Mouse (Mus musculus) hindbrain, embryonic 10.5 days (tissue): ENCODE measurements around the gene A530084C06Rik. TPM values are rescaled to one million over a fixed set of nuclear protein-coding genes. Genes with fewer than 3 reads are reported as not detected.

Experiments used
- DNase-seq: peaks from one replicate; pipeline ENCODE4 v3.0.0-alpha.2; 2017; ENCODE audit warnings: low spot score
- H3K27ac ChIP-seq: fragments of 300-500 bp; sonication (generic); 2 replicates; pipeline ENCODE4 v1.5.1; 2016; ENCODE audit warnings: mild to moderate bottlenecking, moderate library complexity
- H3K27me3 ChIP-seq: fragments of 300-500 bp; sonication (generic); 2 replicates; pipeline ENCODE4 v1.6.1; 2016; ENCODE audit warnings: mild to moderate bottlenecking; ENCODE audit not compliant: poor library complexity, insufficient read depth, severe bottlenecking
- H3K36me3 ChIP-seq: fragments of 300-500 bp; sonication (generic); 2 replicates; pipeline ENCODE4 v1.6.1; 2016; ENCODE audit warnings: mild to moderate bottlenecking, moderate library complexity
- H3K4me1 ChIP-seq: fragments of 300-500 bp; sonication (generic); replicated peaks from 2 replicates; pipeline ENCODE4 v1.6.1; 2016; ENCODE audit warnings: mild to moderate bottlenecking
- H3K4me3 ChIP-seq: fragments of 300-500 bp; sonication (generic); 2 replicates; pipeline ENCODE4 v1.5.1; 2016; ENCODE audit warnings: mild to moderate bottlenecking, moderate library complexity
- H3K9me3 ChIP-seq: fragments of 300-500 bp; sonication (generic); 2 replicates; pipeline ENCODE4 v1.6.1; 2016; ENCODE audit warnings: mild to moderate bottlenecking, moderate library complexity
- WGBS: fragments of 180-500 bp; shearing (Covaris S2); methylation state at CpG from one replicate; pipeline ENCODE4 v1.1.7; 2016; 5-methylcytosine and 5-hydroxymethylcytosine counted together
- polyA plus RNA-seq: library from polyadenylated mRNA; unstranded; fragments of >200 nt; fragmentation: Nextera tagmentation; extraction: Ambion mirVana; gene quantifications from 2 replicates; pipeline ENCODE4 v1.2.1, GENCODE M21; 2016

The A530084C06Rik gene
- not detected in 2 replicates for polyA plus RNA-seq

DNA sequence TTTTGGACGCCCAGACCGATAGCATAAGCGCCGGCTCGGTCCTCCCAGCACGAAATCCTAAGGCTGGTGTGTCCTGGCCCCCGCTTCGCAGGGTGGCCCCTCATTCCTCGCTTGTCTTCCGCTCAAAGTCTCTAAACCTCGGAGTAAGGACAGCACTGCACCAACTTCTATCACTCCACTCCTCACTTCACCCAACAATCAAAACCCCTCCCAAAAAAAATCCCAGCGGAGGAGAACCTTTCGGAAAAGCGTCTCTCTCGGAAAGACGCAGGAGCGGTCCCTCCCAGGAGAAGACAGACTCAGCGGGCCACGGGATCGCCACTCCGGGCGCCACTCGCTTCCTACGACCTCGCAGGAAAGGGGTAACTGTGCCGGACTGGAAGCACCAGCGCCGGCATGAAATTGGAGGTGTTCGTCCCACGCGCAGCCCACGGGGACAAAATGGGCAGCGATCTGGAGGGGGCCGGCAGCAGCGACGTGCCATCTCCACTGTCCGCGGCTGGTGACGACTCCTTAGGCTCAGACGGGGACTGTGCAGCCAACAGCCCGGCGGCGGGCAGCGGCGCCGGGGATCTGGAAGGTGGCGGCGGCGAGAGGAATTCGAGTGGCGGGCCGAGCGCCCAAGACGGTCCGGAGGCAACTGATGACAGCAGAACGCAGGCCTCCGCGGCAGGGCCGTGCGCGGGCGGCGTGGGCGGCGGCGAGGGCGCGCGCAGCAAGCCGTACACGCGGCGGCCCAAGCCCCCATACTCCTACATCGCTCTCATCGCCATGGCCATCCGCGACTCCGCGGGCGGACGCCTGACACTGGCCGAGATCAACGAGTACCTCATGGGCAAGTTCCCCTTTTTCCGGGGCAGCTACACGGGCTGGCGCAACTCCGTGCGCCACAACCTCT is at the start of gene A530084C06Rik:
Gene A530084C06Rik (minus strand): TSS at position 813 of the 898 bp plus-strand sequence.
- H3K9me3 ChIP-seq = no peaks in the 10 kb centered on the region
- peaks cover 100% of the 10 kb centered on the region for H3K27me3 ChIP-seq
- peak; percentile 67 for DNase-seq
- H3K36me3 ChIP-seq = no peaks in the 10 kb centered on the region
- peak within 1 kb of the TSS; percentile 64 for H3K4me3 ChIP-seq
- peaks cover 30% of the 10 kb centered on the region for H3K4me1 ChIP-seq
- WGBS = under 1% methylated on average over 88 of the region's 88 CpGs
- peak within 1 kb of the TSS; percentile 64 for H3K27ac ChIP-seq

DNA sequence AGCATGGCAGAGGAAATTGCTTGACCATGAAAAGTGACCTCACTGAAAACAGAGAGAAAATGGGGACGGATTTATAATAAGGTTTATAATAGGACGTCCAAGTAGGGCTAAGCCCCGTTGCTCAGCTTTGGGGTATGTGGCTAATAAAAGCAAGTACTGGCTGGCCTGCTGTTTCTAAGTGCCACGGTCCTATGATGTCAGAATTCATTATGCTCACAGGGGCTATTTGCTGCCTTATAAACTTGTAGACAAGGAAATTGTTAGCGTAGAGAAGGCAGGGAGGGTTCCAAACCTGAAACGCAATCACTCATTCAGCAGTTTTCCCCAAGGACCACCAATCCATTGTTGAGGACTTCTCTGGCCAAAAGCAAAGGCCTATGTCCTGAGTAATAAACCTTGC is 44.8 kb upstream of the A530084C06Rik start:
- no peak for DNase-seq
- H3K36me3 ChIP-seq = no peaks in the 10 kb centered on the region
- no peak overlapping the region for H3K27ac ChIP-seq
- H3K27me3 ChIP-seq = no peaks in the 10 kb centered on the region
- H3K9me3 ChIP-seq = no peaks in the 10 kb centered on the region
- H3K4me1 ChIP-seq = no peaks in the 10 kb centered on the region
- 85% methylated on average over 6 of the region's 6 CpGs for WGBS
- no peak overlapping the region for H3K4me3 ChIP-seq

DNA sequence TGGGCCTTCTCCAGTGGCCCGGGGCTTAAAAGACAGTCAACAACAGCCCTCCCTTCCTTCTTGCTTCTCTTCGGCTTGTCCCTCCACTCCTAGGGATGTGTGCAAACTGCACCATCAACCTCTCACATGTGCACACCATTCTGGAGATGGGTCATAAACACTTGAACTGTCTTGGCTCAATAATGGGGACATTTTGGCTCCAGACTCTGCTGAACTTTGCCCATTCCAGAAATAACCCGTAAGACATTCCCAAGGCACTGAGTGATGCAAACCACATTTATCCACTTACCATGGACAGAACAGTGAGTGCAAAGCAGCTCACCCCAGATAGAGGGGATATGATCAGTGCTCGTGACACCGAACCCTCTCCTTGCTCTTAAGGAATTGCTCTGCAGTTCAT is 40.4 kb upstream of the A530084C06Rik start:
- H3K27ac ChIP-seq = no peak overlapping the region
- no peaks in the 10 kb centered on the region for H3K27me3 ChIP-seq
- DNase-seq = no peak
- no peaks in the 10 kb centered on the region for H3K9me3 ChIP-seq
- H3K4me1 ChIP-seq = no peaks in the 10 kb centered on the region
- 85% methylated on average over 5 of the region's 5 CpGs for WGBS
- H3K36me3 ChIP-seq = no peaks in the 10 kb centered on the region
- no peak overlapping the region for H3K4me3 ChIP-seq

DNA sequence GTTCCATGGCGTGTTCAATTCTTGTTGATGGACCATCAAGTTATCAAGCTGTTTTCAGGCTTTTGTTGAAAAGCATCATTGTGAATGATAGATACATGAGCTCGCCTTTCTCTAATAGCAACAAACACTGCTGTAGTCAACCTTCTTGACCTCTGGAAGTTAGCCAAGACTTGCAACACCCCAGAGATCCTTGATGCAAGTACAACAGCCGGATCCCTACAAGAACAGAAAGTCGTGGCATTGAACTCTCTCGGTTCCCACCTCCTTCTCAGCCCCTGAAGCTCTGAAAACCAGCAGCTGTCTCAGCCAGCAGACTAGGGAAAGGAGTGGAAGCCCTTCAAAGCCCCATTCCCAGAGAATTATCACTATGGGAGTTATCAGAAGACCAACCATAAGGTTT is 28.2 kb upstream of the A530084C06Rik start:
- H3K27me3 ChIP-seq = no peaks in the 10 kb centered on the region
- H3K4me3 ChIP-seq = no peak overlapping the region
- H3K36me3 ChIP-seq = no peaks in the 10 kb centered on the region
- DNase-seq = no peak
- WGBS = 80% methylated on average over 5 of the region's 5 CpGs
- H3K9me3 ChIP-seq = no peaks in the 10 kb centered on the region
- H3K27ac ChIP-seq = no peak overlapping the region
- H3K4me1 ChIP-seq = no peaks in the 10 kb centered on the region

DNA sequence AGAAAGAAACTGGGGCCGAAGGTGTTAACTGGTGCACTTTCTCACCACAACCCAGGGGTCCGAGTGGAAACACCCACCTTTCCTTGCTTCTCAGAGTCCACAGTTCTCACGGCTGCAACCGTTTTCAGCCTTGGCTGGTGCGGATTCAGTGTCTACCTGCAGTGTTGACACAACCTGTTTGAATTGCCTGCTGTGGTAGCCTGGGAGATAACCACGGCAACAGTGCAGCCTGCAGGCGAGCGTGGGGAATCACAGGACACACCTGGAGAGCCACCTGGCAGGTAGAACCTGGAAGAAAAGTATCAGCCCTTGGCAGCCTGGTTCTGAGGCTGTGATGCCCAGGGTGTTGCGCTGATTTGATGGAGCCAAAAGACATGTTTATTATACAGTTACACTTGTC is 20.7 kb upstream of the A530084C06Rik start:
- no peaks in the 10 kb centered on the region for H3K9me3 ChIP-seq
- no peak for DNase-seq
- no peaks in the 10 kb centered on the region for H3K36me3 ChIP-seq
- no peak overlapping the region for H3K4me3 ChIP-seq
- WGBS = 61% methylated on average over 9 of the region's 9 CpGs
- no peaks in the 10 kb centered on the region; the same call in 1 of the 2 replicates for H3K27me3 ChIP-seq
- no peak overlapping the region for H3K27ac ChIP-seq
- H3K4me1 ChIP-seq = peaks cover 17% of the 10 kb centered on the region

DNA sequence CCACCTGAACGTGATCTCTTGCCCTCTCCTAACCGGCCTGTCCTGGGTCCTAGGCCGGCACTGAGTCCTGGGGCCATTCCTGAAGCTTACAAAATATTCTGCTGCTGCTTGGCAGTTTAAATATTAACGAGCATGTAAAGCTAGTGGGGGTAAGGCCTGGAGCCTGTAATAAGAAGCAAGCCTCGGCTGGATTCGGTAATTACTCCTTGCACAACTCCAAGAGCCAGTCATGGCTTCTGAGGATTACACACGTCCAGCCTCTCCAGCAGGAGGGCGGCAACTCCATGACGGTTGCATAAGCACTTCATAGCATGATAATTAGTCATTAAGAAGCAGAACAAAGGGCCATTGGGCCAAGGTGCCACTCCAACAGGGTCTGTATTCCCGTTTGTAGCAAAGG is 19.3 kb upstream of the A530084C06Rik start:
- no peaks in the 10 kb centered on the region for H3K36me3 ChIP-seq
- H3K4me3 ChIP-seq = no peak overlapping the region
- H3K9me3 ChIP-seq = no peaks in the 10 kb centered on the region
- 62% methylated on average over 10 of the region's 10 CpGs for WGBS
- H3K27me3 ChIP-seq = no peaks in the 10 kb centered on the region; the same call in 1 of the 2 replicates
- H3K27ac ChIP-seq = no peak overlapping the region
- DNase-seq = no peak
- H3K4me1 ChIP-seq = peaks cover 17% of the 10 kb centered on the region

DNA sequence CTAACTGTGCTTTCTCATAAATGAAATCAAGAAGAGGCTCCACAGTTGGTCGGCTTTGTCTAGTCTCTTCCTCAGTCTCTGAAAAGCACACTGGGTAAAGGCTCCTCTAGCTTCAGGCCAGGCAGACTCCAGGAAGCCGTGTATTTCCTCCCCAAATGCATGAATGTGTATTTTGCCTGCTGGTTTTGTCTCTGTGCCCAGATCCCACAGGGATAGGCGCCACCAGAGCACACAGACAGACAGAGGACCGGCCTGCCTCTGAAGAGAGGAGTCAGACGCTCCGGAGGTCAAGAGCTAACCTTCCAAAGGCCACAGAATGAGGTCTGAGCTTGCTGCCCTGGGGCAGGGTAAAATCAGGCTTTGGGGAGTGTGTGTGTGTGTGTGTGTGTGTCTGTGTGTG is 18.4 kb upstream of the A530084C06Rik start:
- 32% methylated on average over 6 of the region's 6 CpGs for WGBS
- no peaks in the 10 kb centered on the region; the same call in 1 of the 2 replicates for H3K27me3 ChIP-seq
- no peak overlapping the region for H3K4me3 ChIP-seq
- peak; percentile 21 for DNase-seq
- peak overlapping the region; percentile 62; the same call in 1 of the 2 replicates for H3K27ac ChIP-seq
- H3K9me3 ChIP-seq = no peaks in the 10 kb centered on the region
- peaks cover 17% of the 10 kb centered on the region for H3K4me1 ChIP-seq
- H3K36me3 ChIP-seq = no peaks in the 10 kb centered on the region

DNA sequence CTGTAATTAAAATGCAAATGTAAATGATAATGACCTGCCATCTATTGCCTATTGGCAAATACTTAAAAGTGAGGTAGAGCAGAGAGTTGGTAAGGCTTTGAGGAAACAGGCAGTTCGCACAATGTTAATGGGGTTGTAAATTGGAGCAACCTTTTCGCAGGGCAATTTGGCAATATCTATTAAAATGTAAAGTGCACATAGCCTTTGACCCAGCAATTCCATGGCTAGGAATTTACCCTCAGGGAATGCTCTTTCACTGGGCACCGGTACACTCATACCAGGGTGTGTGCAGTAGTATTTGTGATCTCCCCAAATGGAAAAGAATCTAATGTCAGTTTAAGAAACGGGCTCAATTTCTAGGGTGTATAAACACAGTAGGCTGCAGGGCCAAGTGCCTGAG is 17.6 kb upstream of the A530084C06Rik start:
- H3K4me3 ChIP-seq = no peak overlapping the region
- H3K36me3 ChIP-seq = no peaks in the 10 kb centered on the region
- WGBS = 67% methylated on average over 4 of the region's 4 CpGs
- no peaks in the 10 kb centered on the region; the same call in 1 of the 2 replicates for H3K27me3 ChIP-seq
- DNase-seq = no peak
- peaks cover 17% of the 10 kb centered on the region for H3K4me1 ChIP-seq
- no peaks in the 10 kb centered on the region for H3K9me3 ChIP-seq
- H3K27ac ChIP-seq = no peak overlapping the region

DNA sequence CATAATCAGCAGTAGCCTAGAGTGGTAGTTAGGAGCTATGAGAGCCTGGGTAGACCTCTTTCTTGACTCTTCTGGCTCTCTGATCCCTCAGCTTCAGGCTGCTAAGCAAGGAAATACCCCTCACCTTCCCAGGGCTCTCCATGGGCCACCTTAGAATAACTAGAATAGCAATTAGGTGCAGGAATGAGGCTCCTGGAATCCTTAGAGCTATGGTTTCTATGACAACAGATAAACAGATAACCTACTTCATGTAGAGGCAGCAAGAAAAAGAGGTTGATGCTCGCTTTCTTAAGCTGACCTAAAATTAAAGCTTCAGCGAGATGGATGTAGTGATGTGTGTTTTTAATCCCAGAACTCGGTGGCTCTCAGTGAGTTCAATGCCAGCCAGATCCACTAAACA is 15.5 kb upstream of the A530084C06Rik start:
- Histone ChIP-seq H3K4me1 (peaks cover 17% of the 10 kb centered on the region), H3K27ac (no peak overlapping the region), H3K4me3 (no peak overlapping the region), H3K36me3 (no peaks in the 10 kb centered on the region), H3K27me3 (peaks cover under 1% of the 10 kb centered on the region), H3K9me3 (no peaks in the 10 kb centered on the region)
- 80% methylated on average over 3 of the region's 3 CpGs for WGBS
- DNase-seq = no peak

DNA sequence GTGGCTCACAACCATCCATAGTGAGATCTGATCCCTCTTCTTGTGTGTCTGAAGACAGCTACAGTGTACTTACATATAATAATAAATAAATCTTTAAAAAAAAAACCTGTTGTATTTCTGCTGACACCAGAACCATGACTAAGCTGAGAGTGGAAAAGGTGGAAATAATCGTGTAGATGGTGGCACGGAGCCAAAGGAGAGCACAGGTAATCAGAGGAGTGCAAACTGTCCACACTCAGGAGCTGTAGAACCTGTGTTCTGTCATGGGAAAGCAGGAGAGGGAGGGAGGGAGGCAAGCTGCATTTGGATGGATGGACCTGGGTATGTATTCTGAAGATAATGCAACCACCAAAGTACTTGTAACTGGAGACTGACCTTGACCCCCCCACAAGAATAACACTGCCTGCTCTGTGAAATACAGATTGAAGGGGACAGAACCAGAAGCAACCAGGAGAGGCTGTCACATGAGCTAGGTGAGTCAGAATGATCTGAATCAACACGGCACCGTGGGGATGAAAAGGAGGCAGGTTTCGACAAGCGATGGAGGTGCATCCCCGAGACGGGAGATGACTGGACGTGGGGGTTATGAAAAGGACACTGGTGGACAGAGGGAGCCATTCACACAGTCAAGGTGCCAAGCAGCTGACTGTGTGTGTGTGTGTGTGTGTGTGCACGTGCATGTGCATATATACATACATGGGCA is 13.8 kb upstream of the A530084C06Rik start:
- Histone ChIP-seq H3K4me3 (no peak overlapping the region), H3K36me3 (no peaks in the 10 kb centered on the region), H3K27me3 (peaks cover 3% of the 10 kb centered on the region), H3K9me3 (no peaks in the 10 kb centered on the region), H3K4me1 (peaks cover 11% of the 10 kb centered on the region), H3K27ac (no peak overlapping the region)
- 89% methylated on average over 10 of the region's 10 CpGs for WGBS
- DNase-seq = no peak

DNA sequence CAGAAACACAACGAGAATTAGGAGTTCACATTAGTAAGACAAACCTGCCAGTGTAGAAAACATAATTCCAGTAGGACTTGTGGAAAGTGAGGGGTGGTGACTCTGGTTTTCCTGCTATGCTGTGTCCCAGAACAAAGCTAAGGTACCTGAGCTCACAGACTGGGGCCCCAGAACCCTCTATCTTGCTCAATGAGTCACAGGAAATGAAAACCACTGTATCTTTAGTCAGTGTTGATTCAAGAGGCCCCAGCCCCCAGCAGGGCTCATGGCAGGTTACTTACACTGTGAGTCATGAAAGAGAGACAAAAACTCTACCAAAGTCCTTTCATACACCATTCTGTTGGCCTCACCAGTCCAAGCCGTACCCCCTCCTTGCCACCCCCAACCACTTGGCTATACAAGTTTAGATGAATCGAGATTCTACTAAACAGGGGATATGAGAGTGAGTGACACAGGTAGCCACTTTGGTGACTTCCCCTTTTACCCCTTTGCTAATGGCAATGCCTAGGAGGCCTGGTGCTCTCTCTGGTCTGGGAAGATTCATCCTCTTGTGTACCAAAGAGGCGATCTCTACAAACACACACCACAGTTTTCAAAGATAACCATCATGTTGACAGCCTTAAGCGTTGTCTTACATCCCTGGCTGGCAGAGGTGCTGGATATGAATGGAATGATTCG is 8.6 kb upstream of the A530084C06Rik start:
- Histone ChIP-seq H3K36me3 (no peaks in the 10 kb centered on the region), H3K27me3 (peaks cover 36% of the 10 kb centered on the region), H3K9me3 (no peaks in the 10 kb centered on the region), H3K4me1 (peaks cover 5% of the 10 kb centered on the region; the same call in 1 of the 2 replicates), H3K4me3 (no peak overlapping the region), H3K27ac (no peak overlapping the region)
- 88% methylated on average over 6 of the region's 6 CpGs for WGBS
- DNase-seq = no peak

DNA sequence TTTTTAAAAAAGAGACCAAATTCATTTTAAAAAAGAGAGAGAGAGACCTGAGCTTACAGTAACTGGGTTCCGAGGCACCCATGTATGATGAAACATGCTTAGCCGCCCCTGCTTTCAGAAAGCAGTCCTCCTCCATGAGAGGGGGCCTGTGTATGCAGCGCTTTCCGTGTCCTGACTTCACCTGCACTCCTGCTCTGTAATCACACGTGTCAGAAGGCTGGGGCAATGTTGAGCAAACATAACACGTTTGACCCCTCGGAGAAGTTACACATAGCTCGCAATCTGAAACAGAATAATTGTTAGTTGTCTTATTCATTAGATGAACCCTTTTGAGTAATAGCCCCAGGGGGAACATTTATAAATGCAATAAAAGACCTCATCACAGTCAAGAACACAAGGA is 8.0 kb upstream of the A530084C06Rik start:
- no peak overlapping the region for H3K4me3 ChIP-seq
- peaks cover 5% of the 10 kb centered on the region; the same call in 1 of the 2 replicates for H3K4me1 ChIP-seq
- H3K27me3 ChIP-seq = peaks cover 42% of the 10 kb centered on the region
- 79% methylated on average over 8 of the region's 8 CpGs for WGBS
- no peak overlapping the region for H3K27ac ChIP-seq
- DNase-seq = no peak
- H3K9me3 ChIP-seq = no peaks in the 10 kb centered on the region
- no peaks in the 10 kb centered on the region for H3K36me3 ChIP-seq
